Mouse (Mus musculus) kidney, postnatal 10 days (tissue): ENCODE results near the gene Gas6.

ENCODE experiments used
- DNase-seq: peaks from one replicate; pipeline ENCODE4 v3.0.0; 2021; ENCODE audit warnings: mixed read lengths

The Gas6 gene

DNA sequence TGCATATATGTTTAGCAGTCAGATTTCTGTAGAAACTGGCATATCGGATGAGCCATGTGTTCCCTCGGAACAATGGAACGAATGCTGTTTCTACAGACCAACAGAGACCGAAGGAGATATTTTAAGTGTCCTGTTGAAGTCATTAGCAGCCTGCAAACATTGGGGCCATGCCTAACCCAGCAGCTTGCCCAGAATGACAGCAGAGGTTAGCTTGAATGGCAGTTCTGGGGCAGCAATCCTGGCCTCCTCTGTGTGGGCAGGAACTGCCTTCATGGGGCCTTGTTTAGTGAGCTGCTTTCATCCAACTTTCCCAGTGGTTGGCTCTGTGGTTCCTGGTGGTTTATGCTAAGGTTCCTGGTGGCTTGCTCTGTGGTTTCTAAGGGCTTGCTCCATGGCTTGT lies 34.9 kb downstream of the Gas6 start:
- DNase-seq: no peak

- DNase-seq: peak; percentile 83
These were observed 39.0 kb downstream of the Gas6 start for GRCm38 (mm10) chr8:13455295-13455694.

DNA sequence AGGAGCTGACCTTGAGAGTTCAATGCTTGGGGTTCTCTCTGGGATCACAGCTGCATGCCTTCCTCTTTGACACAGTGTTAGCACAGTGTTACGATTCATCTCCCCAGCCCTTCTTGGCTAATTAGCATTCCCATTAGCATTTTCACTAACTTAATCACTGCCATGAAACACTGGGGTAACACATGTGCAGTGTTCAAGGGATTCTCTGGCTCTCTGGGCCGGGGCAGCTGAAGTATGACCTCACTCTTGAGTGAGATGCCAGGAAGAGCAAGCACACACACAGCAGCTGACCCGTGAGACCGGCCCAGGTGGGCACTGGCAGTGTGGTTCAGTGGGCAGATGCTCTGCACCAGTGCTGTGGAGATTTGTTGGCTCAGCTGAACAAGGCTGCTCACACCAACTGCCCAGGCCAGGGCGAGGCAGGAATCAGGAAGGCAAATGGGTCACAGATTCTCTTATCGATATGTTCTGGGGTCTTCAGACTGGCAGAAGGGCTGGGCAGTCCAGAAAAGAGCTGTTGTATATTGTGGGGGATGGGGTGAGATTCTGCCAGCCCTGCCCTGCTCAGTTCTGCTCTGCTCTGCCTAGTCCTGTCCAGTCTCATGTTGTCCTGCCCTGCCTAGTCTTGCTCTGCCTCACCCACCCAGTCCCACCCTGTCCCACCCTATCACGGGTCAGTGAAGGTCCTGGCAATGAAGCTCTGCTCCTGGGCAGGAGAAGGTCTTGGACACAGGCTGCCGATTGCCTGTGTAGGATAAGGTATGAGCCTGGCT lies 39.8 kb downstream of the Gas6 start:
- DNase-seq: no peak

- DNase-seq: no peak
These were observed 42.5 kb downstream of the Gas6 start for GRCm38 (mm10) chr8:13451747-13452277.

- peak; percentile 74 for DNase-seq
These were observed 46.1 kb downstream of the Gas6 start for GRCm38 (mm10) chr8:13448145-13448544.

- DNase-seq: no peak
These were observed 47.8 kb downstream of the Gas6 start for GRCm38 (mm10) chr8:13446456-13446855.

- no peak for DNase-seq
These were observed 52.1 kb downstream of the Gas6 start for GRCm38 (mm10) chr8:13442152-13442551.

DNA sequence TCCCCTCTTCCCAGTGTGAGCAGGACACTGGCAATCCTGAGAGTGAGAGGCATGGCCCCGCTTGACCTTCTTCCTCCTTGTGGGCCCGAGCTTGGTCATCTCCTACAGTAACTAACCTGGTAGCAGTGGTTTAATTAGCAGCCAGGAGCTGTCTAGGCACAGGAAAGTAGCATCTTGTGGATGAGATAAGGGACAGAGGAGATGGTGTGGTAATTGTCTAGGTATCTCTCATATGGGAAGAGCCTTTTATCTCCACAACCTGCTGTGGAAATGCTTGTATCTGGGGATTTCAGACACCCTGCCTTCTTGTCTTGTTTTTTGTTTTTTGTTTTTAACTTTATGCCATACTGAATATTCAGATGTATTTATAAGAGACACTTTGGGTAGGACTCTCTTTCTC lies 56.8 kb downstream of the Gas6 start:
- DNase-seq: no peak

GRCm38 (mm10) chr8:13436052-13436451 lies 58.2 kb downstream of the Gas6 start:
- DNase-seq: peak; percentile 16

GRCm38 (mm10) chr8:13434889-13435288 lies 59.4 kb downstream of the Gas6 start, which contains the start of gene Tmem255b:
Gene Tmem255b, plus strand, starts transcription at chr8:13435189.
- DNase-seq: no peak

DNA sequence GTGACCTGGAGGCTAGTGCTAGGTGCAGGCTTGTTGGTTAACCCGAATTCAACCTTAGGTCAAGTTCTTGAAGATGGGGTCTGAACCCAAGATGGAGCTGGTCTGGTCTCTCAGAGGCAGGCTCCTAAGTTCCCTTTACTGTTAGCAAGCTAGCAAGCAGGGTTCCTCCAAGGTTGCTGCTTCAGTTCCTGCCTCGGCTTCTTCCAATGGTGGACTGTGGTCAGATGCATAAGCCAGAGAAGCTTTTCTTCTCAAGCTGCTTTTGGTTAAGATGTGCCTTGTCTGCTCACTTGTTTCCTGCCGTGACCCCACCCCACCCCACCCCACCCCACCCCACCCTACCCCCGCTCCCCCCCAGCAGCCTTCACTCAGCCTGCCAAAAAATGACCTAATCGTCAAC lies 61.2 kb downstream of the Gas6 start:
- DNase-seq: no peak

GRCm38 (mm10) chr8:13430866-13431265 lies 63.4 kb downstream of the Gas6 start:
- DNase-seq: no peak

DNA sequence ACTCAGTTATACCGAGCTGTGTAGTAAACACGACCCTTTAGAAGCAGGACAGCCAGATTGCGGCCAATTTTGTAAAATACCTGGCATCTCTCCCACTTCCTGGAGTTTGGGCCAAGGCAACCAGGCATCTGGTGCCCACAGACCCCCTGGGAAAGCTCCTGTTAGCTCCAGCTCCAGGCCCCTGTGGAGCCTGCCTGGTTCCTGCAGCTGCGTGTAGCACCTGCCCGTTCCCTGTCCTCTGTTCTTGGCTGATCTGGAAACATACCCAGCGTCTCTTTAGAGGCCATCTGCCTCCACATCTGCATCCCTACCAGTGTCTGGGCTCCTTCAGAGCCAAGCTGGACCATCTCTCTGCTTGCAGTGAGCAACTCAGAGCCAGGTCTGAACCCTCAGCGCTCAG lies 63.9 kb downstream of the Gas6 start:
- DNase-seq: no peak

DNA sequence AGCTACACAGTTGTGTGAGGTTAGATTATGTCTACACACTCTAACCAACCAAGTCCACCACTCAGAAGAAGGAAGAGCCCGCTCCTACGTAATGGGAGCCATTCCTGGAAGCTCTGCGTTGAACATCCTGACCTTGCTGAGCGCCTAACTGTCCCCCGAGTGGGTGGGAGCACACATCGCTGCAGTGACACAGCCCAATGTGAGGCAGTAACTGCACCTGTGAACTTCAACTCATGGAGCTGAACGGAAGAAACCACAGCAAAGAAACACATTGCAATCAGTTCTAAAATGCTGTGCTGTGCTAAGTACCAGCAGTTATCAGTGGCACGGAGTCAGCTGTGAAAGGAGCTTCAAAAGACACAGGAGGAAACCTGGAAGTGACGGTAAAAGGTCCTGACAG lies 66.1 kb downstream of the Gas6 start:
- DNase-seq: no peak

DNA sequence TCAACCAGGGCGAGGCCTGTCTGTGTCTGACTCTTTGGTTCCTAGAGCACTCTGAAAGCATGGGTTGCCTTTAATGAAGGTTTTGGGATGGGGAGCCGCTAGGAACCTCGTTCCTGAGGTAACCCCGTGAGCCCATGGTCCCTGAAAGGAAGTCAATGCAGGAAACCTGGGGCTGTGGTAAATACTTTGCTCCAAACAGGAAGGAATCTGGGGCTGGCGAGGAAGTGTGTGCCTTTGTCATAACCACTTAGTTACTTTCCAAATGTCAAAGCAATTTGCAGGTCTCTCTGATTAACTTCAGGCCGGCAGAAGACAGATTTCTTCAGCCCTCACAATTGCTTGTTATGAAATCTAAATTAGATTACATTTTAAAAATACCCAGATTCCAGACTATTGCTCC lies 66.9 kb downstream of the Gas6 start:
- DNase-seq: peak; percentile 34

GRCm38 (mm10) chr8:13420970-13421369 lies 73.3 kb downstream of the Gas6 start:
- DNase-seq: no peak

GRCm38 (mm10) chr8:13419111-13419639 lies 75.1 kb downstream of the Gas6 start:
- no peak for DNase-seq

DNA sequence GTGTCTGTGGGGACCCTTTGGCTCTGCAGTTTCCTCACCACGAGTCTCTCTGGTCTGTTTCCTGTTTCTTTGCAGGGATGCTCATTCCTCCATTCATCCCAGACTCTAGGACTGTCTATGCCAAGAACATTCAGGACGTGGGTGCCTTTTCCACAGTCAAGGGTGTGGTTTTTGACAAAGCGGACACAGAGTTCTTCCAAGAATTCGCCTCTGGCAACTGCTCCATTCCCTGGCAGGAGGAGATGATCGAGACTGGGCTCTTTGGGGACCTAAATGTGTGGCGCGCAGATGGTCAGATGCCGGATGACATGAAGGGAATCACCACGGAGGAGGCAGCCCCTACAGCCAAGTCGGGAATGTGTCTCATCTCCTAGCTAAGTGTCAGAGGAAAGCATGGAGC lies 78.4 kb downstream of the Gas6 start:
- DNase-seq: no peak
